Mouse (Mus musculus) myocyte (in vitro differentiated cells): ENCODE results near the gene Zscan4d. TPM values are rescaled to one million over a fixed set of nuclear protein-coding genes. Genes with fewer than 3 reads are reported as not detected.
"Not testable (repeated sequence)": the region's sequence is repeated elsewhere in the genome, so short reads cannot be mapped to it uniquely, and the experiment has no call there.

ENCODE experiments used
- H3K27me3 ChIP-seq: one replicate; pipeline ENCODE4 v1.6.1; 2011; ENCODE audit not compliant: control insufficient read depth, insufficient read depth, insufficient read length
- H3K36me3 ChIP-seq: one replicate; pipeline ENCODE4 v1.6.1; 2011; ENCODE audit not compliant: control insufficient read depth, insufficient read depth
- H3K4me2 ChIP-seq: one replicate; pipeline ENCODE4 v1.6.1; 2011; ENCODE audit warnings: low read depth, control low read depth
- H3K4me3 ChIP-seq: one replicate; pipeline ENCODE4 v1.5.1; 2011; ENCODE audit warnings: mild to moderate bottlenecking, control low read depth, moderate library complexity
- H3K79me2 ChIP-seq: one replicate; pipeline ENCODE4 v1.6.1; 2011; ENCODE audit not compliant: control insufficient read depth, insufficient read depth
- H3ac ChIP-seq: one replicate; pipeline ENCODE4 v1.6.1; 2011; ENCODE audit not compliant: control insufficient read depth, insufficient read length
- polyA plus RNA-seq: library from polyadenylated mRNA; unstranded; fragments of >200 nt; fragmentation: generic; extraction: Trizol; gene quantifications from one replicate; pipeline ENCODE4 v1.2.1, GENCODE M21; 2012; ENCODE audit warnings: missing spikeins

Gene Zscan4d
- polyA plus RNA-seq = not detected

- not testable (repeated sequence) for H3K79me2 ChIP-seq, H3ac ChIP-seq, H3K4me3 ChIP-seq, H3K27me3 ChIP-seq, H3K36me3 ChIP-seq, H3K4me2 ChIP-seq
Observed at GRCm38 (mm10) chr7:11166059-11166458, at the start of gene Zscan4d. TSS of gene Zscan4d (minus strand) at chr7:11166159.

GRCm38 (mm10) chr7:11158036-11158435 lies 7.9 kb downstream of the Zscan4d start:
- H3K27me3 ChIP-seq, H3K4me3 ChIP-seq, H3K36me3 ChIP-seq, H3K4me2 ChIP-seq, H3ac ChIP-seq, H3K79me2 ChIP-seq: not testable (repeated sequence)

Other genes with a start within 250 kb of the Zscan4d start
- gene Zscan4c, start 160.4 kb downstream of the Zscan4d start, polyA plus RNA-seq = not detected
- gene Zscan4-ps1, start 96.5 kb downstream of the Zscan4d start, polyA plus RNA-seq = not detected
- not detected for gene Zscan4e, start 144.5 kb upstream of the Zscan4d start, polyA plus RNA-seq
- not detected for gene Zscan4f, start 231.8 kb upstream of the Zscan4d start, polyA plus RNA-seq